Mouse (Mus musculus): ENCODE measurements around the gene Gm21885.

The Gm21885 gene

DNA sequence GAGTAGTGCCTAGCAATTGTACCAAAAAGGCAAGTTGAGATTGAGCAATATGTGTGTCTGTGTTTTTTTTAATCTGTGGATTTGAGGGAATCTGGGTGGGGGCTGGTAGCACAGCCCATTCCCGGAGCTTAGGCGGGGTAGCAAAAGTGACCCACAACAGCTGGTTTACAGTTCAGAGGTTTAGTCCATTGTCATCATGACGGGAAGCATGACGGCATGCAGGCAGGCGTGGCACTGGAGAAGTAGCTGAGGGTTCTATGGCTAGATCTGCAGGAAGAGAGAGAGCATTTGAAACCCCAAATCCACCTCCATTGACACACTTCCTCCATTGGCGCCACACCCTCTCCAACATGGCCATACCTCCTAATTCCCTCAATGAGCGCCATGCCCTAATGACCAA is 11.8 kb upstream of the Gm21885 start:
- no peak for DNase-seq

DNA sequence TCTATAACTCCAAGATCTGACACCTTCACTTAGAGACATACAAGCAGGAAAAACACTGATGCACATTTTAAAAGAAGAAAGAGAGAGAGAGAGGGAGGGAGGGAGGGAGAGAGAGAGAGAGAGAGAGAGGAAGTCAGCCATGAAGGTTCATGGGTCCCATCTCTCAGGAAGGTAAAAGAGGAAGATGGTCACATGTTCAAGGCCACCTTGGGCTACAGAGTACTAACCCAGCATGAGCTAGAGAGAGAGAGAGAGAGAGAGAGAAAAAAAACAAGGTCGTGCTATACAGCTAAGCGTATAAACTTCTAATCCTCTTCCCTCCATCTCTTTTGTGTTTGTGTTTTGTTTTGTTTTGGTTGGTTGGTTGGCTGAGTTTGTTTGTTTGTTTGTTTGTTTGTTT is 10.7 kb upstream of the Gm21885 start:
- no peak for DNase-seq

DNA sequence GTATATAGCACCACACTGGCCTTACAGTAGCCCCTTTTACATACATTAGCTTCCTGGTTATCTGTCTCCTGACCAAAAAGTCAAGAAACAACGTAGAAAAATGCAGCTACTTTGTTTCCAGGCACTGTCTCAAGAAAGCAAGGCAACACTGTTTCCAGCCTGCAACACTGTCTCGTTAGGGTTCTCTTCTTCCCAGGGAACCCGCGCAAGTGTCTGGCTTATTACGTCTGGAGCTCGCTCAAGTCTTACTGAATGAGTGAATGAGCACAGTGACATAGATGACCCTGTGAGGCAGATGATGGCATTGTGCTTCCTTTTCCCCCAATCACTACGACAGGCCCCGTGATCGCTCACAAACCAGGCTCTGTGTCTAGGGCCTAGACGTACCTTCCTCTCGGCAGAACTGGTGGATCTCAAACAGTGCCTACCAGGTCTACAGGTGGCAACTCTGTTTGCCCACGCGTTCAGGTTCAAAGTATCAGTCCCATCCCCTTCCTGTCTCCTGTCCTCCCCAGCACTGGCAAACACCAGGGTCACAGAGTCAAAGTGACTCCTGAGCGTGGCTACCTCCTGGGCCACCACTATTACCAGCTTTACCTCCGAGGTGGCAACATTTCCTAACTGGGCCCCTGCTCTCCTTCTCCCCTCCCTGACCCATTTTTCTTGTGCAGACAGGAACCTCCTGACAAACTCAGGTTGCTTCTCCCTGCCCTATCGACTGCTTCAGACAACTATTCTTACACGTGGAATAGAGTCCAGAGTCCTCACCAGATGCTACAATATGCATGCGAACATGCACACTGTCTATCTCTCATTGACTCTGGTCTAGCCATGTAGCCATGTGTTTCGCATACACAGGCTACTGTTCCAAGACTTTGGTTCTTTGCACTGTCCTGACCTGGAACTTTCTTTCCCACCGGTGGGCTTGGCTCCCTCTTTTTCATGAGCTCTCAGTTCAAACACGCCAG is 8.4 kb upstream of the Gm21885 start:
- no peak for DNase-seq

DNA sequence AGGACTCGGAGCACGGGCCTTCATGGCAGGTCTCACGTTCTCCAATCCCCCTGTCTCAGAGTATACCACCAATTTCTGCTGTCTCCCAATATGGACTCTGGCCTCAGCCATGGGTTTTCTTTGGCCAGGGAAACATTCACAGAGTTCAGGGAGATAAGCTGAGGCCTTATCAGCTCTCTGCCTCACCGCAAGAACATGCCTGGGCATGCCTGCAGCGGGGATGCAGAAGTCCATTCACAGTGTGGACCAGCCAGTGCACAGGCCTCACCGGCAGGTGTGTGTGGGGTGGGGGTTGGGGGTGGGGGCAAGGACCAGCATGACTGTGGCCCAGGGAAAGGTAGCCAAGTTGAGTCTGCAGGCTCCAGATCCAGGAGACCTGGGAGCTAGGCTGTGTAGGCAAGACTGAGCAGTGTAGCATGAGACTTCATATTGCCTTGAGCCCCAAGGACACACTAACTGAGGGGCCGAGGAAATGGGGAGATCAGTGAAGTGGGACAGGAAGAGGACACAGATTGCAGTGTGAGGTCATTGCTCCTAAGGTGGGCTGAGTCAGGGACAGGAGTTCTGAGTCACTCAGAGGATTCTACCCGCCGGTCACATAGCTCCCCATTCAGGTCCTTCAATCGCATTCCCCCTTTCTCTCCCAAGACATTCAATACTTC is 7.3 kb upstream of the Gm21885 start:
- no peak for DNase-seq

DNA sequence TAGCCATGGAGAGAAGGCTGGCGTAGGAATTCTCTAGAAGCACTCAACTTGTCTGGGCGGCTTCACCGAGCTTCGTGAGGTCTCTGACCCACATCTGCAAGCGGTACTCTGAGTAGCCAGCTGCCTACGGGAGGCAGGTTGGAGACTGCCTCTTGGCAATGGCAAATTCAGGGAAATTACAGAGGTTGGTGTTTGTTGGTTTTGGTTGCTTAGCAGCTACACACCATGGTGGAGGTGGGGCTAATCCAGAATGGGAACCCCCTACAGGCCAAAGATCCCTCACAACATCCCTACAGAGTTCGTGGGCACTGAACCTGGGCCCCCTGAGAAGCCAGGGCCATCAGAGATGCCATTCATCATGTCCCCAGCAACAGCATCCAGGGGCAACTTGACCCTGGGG is 6.4 kb upstream of the Gm21885 start:
- DNase-seq, result no peak

DNA sequence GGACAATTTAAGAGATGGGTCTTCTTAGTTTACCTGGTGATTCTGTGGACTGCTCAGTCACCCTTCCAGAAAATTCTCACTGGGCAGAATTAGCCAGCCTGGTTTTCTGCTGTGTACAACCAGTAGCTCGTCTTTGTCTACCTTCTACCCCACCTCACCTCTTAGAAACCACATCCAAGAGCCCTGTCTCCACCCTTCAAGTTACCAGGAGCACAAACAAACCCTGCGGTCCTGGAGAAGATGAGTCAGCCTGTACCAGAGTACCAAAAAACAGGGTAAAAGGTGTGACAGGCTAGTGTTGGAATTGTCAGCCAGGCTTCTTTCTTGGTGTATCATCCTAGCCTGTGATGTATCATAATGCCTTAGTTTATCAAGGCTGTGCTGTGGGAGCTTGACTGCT is 6.0 kb upstream of the Gm21885 start:
- DNase-seq, result no peak

DNA sequence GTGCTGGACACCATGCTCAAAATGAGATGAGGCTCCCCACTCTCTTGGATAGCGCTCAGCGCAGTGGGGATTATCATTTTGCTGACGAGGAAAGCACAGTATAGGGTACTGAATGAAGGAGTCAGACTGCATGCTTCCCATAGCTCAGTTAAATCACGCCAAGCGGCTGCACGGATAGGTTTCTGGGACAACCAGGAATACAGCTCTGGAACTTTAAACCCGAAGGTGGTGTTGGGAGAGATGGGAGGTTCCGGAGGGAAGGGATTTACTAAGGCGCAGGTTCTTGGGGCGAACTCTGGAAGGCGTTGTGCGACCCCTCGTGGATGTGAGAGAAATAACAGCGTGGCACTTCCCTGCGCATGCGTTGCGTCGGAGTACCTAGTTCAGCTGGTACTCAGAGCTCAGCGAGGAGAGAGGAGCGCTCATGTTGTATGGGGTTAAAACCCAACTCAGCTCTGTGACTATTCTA is 4.8 kb upstream of the Gm21885 start:
- DNase-seq, result peak; percentile 87 to 89

DNA sequence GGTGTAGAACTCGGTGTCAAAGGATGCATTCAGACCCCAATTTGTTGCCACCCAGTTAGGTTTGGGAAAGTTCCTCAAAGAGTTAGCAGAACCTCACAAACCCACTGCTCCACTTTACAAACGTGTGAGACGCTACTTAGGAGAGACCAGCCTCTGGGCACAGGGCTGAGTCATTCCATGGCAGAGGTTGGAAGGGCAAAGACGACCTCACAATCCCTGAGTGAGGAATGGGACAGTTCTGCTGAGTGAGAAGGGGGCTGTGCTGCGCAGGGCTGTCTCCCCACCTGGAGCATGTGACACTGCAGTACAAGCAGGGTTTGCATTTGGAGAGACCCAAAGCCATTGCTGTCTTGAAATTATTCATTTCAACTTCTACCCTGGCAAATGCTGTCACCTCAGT is 618 bp downstream of the Gm21885 start:
- DNase-seq, result no peak

DNA sequence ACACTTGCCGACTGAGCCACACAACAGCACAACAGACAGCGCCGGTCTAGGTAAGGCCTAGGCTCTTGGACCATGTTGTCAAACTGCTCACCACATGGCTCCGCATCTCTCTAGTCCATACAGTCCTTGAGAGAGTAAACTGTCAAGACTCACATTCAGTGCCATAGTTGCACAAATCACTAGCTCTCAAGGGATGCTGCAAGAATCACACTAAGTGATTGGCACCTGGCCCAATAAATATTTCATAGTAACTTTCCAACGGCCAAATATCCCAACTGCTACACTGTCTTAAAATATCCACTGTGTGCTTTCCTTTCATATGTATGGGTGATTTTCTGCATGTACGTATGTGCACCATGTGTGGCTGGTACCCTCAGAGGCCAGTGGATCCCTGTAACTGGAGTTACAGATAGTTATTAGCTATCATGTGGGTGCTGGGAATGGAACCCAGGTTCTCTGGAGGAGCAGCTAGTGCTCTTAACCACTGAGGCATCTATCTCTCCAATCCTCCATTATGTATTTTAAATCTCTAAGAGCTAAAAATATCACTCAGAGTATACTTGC is 1.9 kb downstream of the Gm21885 start:
- DNase-seq, result no peak

DNA sequence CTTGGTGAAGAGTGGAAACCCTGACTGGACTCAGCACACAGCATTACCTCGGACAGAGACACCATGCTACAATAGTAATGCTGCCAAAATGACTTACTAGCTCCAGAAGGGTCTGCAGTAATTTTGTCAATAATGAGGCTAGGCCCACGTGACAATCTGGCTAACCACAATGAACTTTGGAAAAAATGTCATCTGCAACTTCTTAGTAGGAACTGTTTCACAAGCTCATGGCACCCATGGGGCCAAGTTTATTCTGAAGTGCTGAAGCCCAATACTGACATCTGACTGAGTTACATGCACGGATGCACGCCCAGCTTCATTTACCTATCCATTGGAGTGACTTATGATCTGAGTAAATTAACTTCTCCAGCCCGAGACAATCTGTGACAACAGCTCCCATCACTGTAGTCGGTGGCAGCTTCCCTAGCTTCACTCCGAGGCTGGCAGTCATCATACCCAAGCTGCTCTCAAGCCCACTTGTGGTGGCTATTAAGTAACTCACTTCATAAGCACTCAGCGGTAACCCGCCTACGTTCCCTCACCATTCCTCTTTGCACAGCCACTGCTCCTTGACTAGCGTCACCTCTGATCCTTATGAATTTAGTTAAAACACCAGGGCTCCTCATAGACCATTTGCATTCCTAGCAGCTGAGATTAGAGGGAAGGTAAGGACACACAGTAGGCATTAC is 4.4 kb downstream of the Gm21885 start:
- no peak for DNase-seq

DNA sequence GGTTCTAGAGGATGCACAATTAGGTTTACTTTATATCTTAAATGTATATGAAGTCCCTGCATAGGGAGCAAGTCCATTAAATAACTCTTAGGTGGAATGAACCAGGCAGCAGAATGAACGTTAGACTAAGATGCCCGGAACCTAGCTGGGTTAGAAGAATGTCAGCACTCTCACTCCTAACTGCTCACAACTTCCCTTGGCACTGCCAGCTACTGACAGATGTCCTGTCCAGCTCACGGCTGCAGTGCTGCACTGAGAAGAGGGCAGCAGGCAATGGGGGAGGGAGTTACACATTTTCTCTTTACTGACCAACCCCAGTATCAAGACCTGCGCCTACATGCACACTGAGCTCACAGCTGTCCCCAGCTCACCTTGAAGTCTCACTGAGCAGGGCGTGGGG is 5.4 kb downstream of the Gm21885 start:
- DNase-seq, result no peak

DNA sequence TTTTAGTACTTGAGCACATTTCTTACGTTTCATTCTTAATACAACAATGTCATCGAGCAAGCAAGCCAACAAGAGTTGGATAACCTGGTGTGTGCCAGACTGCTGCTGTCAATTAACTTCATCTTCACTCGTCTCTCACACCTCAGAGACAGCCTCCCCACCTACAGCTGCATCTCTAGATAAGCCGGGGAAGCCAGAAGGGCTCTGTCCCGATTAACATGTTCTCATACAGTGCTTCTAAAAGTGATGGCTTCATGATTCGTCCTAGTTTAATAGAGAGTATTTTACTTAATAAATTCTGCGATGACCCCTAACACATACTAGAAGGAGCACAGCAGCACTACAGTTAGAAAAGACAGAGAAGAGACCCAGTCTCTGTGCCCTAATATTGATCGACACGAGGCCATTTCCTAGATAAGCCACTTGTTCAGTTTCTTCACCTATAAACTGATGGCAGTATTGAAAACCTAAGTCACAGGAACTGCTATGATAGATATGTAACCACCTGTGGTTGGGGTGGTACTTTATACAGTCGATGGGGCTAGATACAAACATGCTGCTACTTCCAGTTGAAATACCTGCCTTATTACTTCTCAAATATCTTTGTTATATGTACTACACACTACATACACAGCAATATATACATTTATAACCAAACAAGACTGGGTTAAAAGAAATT is 8.5 kb downstream of the Gm21885 start:
- no peak for DNase-seq

DNA sequence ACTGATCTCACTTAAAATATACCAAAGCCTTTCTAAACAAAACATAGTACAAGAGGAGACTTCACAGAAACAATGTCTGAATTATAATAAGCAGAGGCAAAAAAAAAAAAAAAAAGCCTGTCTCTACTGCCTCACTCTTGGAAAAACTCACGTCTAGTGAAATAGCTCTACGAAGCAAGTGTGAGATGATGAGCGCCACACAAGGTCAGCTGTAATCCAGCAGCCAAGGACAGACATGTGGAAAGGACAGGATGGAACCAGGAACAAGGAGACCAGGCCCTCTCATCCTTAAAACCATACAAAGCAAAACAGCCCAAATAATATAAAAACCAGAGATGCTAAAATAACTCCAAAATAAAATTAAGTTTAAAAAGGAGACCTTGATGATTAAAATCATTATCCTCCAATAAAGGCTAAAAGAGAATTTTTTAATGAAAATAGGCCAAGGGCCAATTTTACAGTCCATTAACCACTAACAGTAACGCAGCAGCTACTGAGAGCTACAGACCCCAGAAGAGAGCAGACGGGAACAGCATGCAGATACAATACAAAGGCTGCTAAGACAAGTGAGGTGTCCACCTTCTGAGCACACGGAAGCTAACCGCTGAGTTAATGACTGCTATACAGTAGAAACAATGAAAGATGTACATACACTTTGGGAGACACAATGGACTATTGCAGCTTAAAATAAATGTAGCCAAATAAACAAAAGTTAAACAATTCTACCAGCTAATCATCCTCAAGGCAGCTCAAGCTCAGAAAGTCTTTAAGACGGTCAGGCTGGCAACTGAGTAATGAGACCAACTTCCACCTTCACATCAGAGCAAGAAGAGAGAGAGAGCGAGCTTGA is 13.5 kb downstream of the Gm21885 start:
- DNase-seq, result no peak

DNA sequence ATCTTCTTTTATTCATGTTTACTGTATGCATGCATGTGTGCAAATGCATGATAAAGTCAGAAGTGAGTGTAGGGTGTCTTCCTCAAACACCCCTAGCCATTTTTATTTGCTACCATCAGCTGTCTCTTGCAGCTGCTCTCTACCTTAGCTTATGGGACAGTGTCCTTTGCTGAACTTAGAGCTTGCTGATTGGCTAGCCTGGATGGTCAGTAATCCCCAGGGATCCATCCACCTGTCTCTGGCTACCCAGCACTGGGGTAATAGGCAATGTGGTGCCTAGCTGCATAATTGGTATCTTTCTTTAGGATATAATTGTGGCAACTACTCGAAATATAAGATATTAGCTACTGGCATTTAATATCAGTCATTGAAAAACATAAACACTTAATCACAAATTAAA is 31.1 kb downstream of the Gm21885 start:
- no peak for DNase-seq

DNA sequence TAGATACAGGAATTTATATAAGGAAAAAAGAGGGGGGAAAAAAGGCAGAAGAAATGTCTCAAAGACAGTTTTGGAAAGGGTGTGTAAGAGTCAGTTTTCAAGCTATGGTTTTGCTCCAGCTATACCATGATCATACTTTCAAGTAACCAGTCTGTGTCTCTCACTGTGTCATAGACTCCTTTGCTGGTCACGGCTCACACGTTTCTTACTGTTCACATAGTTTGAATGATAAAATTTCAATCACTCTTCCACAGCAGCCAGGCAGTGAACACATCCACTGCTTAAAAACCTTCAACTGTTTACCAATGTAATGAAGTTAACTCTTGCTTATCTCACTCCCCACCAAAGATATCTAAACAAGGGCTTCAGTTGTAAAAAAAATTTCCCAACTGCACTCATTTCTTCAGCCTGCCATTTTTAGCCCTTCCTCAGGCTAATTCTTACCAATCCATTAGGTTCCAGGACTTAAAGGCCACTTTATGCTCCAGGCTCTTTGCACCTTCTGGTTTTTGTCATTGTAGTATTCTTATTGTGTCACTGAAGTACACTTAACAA is 32.5 kb downstream of the Gm21885 start:
- DNase-seq, result no peak

DNA sequence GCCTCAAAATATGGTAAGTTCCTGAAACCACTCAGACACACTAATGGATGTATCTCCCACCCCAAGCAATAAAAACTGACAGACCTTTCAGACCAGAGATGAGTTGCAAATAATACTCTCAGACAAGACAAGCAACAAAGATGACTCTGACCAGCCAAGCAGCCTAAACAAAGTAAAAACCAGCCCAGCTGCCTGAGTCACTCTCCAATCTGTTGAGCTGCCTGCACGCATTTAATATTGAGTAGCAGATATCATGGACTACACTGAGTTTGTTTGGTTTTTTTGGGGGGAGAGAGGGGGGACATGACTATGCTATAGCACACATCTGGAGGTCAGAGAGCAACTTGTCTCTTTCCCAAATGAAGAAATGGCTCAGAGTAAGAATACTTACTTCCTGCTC is 33.6 kb downstream of the Gm21885 start:
- DNase-seq, result no peak

DNA sequence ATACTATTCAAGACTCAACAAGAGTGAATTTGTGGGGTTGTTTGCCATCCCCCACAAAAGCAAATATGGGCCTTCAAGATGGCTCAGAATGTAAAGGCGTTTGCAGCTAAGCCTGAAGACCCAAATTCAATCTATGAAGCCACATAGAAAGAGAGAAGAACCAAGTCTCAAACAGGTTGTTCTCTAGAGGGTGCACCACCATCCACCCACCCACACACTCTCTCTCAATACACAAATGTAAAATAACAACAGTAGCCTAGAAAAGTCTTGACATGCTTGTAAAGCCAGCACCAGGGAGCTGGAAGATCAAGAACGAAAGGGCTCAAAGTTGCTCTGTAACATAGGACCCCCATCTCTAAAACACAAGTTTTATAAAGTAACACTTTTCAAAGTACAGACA is 34.9 kb downstream of the Gm21885 start:
- DNase-seq, result no peak

DNA sequence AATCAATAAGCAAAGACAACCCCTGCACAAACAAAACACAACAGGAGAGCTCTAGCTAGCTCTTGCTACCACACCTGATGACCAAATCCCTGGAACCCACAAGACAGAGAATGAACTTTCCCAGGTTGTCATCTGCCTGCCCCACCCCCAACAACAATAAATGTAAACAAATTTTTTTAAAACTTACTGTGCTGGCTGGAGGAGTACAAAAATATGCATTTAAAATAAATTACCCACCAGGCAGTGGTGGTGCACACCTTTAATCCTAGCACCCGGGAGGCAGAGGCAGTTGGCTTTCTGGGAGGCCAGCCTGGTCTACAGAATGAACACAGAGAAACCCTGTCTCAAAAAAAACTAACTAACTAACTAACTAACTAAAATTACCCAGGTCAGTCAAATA is 35.3 kb downstream of the Gm21885 start:
- no peak for DNase-seq

DNA sequence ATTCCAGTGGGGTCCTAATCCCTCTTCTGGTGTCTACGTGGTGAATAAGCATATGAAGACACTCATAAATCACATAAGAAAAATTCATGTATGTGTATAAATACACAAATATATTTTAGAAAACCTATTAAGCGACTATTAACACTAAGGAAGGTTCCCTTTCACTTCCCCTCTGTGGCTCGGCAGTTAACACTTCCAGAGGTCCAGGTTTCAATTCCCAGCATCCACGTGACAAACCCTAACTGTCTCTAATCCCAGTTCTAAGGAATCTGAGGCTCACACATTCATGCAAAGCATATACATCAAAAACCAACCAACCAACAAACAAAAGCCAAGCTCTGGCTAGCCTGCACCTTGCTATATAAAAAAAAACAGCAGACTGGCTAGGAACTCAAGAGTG is 35.8 kb downstream of the Gm21885 start:
- DNase-seq, result no peak

DNA sequence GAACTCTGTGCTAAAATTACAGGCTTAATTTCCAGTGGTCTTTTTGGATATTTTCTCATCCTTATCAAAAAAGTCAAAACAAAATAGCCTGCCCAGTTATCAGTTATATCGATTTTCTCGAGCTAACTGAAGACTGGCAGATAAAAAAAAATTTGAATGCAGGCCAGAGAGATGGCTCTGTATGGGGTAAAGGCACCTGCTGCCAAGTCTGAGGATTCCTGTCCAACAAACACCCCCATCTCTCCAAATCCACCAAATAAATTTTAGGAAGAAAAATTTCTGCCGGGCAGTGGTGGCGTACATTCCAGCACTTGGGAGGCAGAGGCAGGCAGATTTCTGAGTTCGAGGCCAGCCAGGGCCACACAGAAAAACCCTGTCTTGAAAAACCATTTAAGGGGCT is 36.4 kb downstream of the Gm21885 start:
- DNase-seq, result no peak
